Mouse (Mus musculus) lung, adult 2 months (tissue): ENCODE measurements at regions not wholly inside any gene's neighbourhood (a gene's known extent, or its start where the extent isn't known, plus 50 kb on each side); places are given as distances from the start of the nearest gene placed in this dataset.

Experiments used
- DNase-seq: peaks from one replicate; pipeline ENCODE4 v3.0.0; 2022
- H3K4me1 ChIP-seq: fragments of 200-500 bp; 2 replicates; pipeline ENCODE4 v1.6.1; 2011; ENCODE audit warnings: low read length; ENCODE audit not compliant: control insufficient read depth, insufficient read depth
- H3K4me3 ChIP-seq: fragments of 200-500 bp; replicated peaks from 2 replicates; pipeline ENCODE3; 2011; ENCODE audit warnings: low read depth, mild to moderate bottlenecking, control low read depth, low read length; ENCODE audit errors: extremely low read depth
- CTCF ChIP-seq: fragments of 200-500 bp; IDR thresholded peaks from 2 replicates; pipeline ENCODE4 v1.5.1; 2011; ENCODE audit warnings: mild to moderate bottlenecking, low read length, control low read depth; ENCODE audit not compliant: insufficient read depth
- POLR2A ChIP-seq: fragments of 200-500 bp; IDR thresholded peaks from 2 replicates; pipeline ENCODE4 v1.6.1; 2011; ENCODE audit warnings: low read depth, mild to moderate bottlenecking, control low read depth, low read length, borderline replicate concordance; ENCODE audit errors: extremely low read depth
- WGBS: fragments of 180-500 bp; shearing (Covaris S2); methylation state at CpG from one replicate; pipeline ENCODE4 v1.1.7; 2018; 5-methylcytosine and 5-hydroxymethylcytosine counted together

GRCm38 (mm10) chr16:63049100-63049499 lies 195.0 kb downstream of the Pros1 start:
- DNase-seq, result no peak
- H3K4me3 ChIP-seq, result no peak overlapping the region
- no peaks in the 10 kb centered on the region for H3K4me1 ChIP-seq
- 60% methylated on average over 1 of the region's 1 CpGs for WGBS
- TF ChIP-seq CTCF (no peak), POLR2A (no peak)

- DNase-seq, result no peak
- Histone ChIP-seq H3K4me3 (no peak overlapping the region), H3K4me1 (no peaks in the 10 kb centered on the region)
- TF ChIP-seq POLR2A, result no peak
- TF ChIP-seq CTCF, result no peak
These were observed 208.8 kb downstream of the Pros1 start for GRCm38 (mm10) chr16:63062883-63063282.

- TF ChIP-seq CTCF, result no peak
- no peak for TF ChIP-seq POLR2A
- DNase-seq, result no peak
- Histone ChIP-seq H3K4me1 (no peaks in the 10 kb centered on the region), H3K4me3 (no peak overlapping the region)
- 35% methylated on average over 2 of the region's 2 CpGs for WGBS
These were observed 215.9 kb downstream of the Pros1 start for GRCm38 (mm10) chr16:63069987-63070386.

- DNase-seq, result no peak
- no peaks in the 10 kb centered on the region for H3K4me1 ChIP-seq
- 52% methylated on average over 4 of the region's 4 CpGs for WGBS
- TF ChIP-seq POLR2A, result no peak
- no peak for TF ChIP-seq CTCF
- no peak overlapping the region for H3K4me3 ChIP-seq
These were observed 221.7 kb downstream of the Pros1 start for GRCm38 (mm10) chr16:63075814-63076213.

- no peak overlapping the region for H3K4me3 ChIP-seq
- 67% methylated on average over 3 of the region's 3 CpGs for WGBS
- no peaks in the 10 kb centered on the region for H3K4me1 ChIP-seq
- no peak for TF ChIP-seq POLR2A
- no peak for TF ChIP-seq CTCF
- DNase-seq, result no peak
These were observed 227.3 kb downstream of the Pros1 start for GRCm38 (mm10) chr16:63081383-63081782.

GRCm38 (mm10) chr16:63083256-63083655 lies 229.1 kb downstream of the Pros1 start:
- DNase-seq, result no peak
- H3K4me3 ChIP-seq, result no peak overlapping the region
- no peaks in the 10 kb centered on the region; the same call in 1 of the 2 replicates for H3K4me1 ChIP-seq
- TF ChIP-seq CTCF (no peak), POLR2A (no peak)
- 79% methylated on average over 5 of the region's 5 CpGs for WGBS

- DNase-seq, result no peak
- WGBS, result 69% methylated on average over 10 of the region's 10 CpGs
- H3K4me1 ChIP-seq, result no peaks in the 10 kb centered on the region; the same call in 1 of the 2 replicates
- no peak overlapping the region for H3K4me3 ChIP-seq
- TF ChIP-seq CTCF (no peak), POLR2A (no peak)
These were observed 230.1 kb downstream of the Pros1 start for GRCm38 (mm10) chr16:63084021-63084756.

- WGBS, result 52% methylated on average over 9 of the region's 9 CpGs
- no peak for TF ChIP-seq POLR2A
- no peak for TF ChIP-seq CTCF
- DNase-seq, result no peak
These were observed 232.1 kb downstream of the Pros1 start for GRCm38 (mm10) chr16:63086086-63086796.

GRCm38 (mm10) chr16:63091471-63092300 lies 237.6 kb downstream of the Pros1 start:
- TF ChIP-seq CTCF (no peak), POLR2A (no peak)
- Histone ChIP-seq H3K4me3 (no peak overlapping the region), H3K4me1 (peaks cover 3% of the 10 kb centered on the region; the same call in 1 of the 2 replicates)
- 72% methylated on average over 11 of the region's 11 CpGs for WGBS
- no peak for DNase-seq

More at GRCm38 (mm10) chr16:63086086-63086796, 232.1 kb downstream of the Pros1 start:
- H3K4me3 ChIP-seq, result no peak overlapping the region
- H3K4me1 ChIP-seq, result no peaks in the 10 kb centered on the region; the same call in 1 of the 2 replicates
